Mouse (Mus musculus) gastrocnemius, postnatal 36 days (tissue): ENCODE measurements around the gene Polr1e. TPM values are rescaled to one million over a fixed set of nuclear protein-coding genes. Genes with fewer than 3 reads are reported as not detected.
"Not testable (repeated sequence)": the region's sequence is repeated elsewhere in the genome, so short reads cannot be mapped to it uniquely, and the experiment has no call there.

Source experiments
- DNase-seq, 2 experiments: peaks; one replicate each; pipeline ENCODE4 v3.0.0; 2022
- intact Hi-C: fragments of 180-260 bp; cut with DNase I; formaldehyde crosslinking; loops from one replicate; pipeline ENCODE4 v1.15.1; 2025
- long read RNA-seq, 2 experiments: library from polyadenylated mRNA; stranded (forward); transcript quantifications; one replicate each; pipeline ENCODE4 v2.0.0; 2021
- total RNA-seq, 2 experiments: library from RNA; stranded (reverse); gene quantifications; 2 replicates each; pipeline ENCODE4 v1.2.3; 2021

Polr1e gene
- 1 to 10 TPM; 3.9 to 4.2 TPM for total RNA-seq
- long read RNA-seq, experiment 1, transcript Polr1e-204 (12 exons, 2,986 nt) = major isoform, 5 of 6 reads
- long read RNA-seq, experiment 1, partial matches to known transcripts = 0 of 6 reads
- long read RNA-seq, experiment 1, other reads (novel, unspliced or antisense) = 1 of 6 reads
- long read RNA-seq, experiment 2, partial matches to known transcripts = 0 of 5 reads
- long read RNA-seq, experiment 2, other reads (novel, unspliced or antisense) = 1 of 5 reads

DNA sequence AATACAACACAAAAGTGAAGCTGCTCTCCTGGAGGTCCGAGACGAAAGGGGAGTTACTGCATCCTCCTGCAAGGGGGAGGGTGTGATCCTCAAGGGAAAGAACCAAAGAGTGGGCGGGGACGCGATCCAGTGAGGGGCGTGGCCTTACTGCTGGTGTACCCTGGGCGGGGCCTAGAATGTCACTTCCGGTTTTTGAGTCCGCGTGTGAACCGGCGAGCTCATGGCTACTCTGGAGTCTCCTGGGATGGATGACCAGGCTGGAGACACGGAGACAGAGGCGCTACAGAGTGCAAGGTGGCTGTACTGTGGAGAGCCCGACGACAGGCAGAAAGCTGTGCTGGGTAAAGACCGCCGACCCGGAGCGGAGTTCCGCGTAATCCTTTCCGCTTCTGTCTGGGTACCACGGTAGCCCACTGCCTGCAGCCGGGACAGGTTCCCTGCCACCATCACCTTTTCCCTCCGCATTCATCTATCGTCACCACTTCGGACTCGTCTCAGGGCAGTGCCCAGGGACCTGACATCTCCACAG is at the start of gene Polr1e:
TSS of gene Polr1e (plus strand) at position 132 of the 529 bp plus-strand sequence.
- DNase-seq = peak; percentile 86 to 89
- intact Hi-C loops = loop anchor here (5.0 to 10.0 kb wide), 3 partner anchors 79 to 956 kb away; no protein-coding TSS in a partner anchor

DNA sequence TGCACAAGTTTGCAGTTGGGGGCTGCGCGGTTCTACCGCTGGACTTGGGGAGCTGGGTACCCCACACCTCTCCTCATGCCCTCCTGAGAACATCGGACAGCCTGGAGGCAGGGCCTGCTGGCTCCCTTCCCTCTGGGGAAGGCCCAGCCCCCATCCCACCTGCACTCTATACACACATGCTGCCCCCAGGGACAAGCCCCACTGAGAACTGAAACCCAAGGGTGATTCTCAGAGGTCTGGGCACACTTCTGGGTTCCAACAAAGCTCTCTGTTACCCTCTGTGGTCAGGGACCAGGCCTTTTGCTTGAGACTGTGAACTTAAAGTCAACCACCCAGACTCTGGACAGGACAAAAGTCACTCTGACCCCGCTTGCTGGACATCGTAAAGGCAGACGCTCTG is 48.3 kb upstream of the Polr1e start:
- intact Hi-C loops = no loop called here
- no peak for DNase-seq

DNA sequence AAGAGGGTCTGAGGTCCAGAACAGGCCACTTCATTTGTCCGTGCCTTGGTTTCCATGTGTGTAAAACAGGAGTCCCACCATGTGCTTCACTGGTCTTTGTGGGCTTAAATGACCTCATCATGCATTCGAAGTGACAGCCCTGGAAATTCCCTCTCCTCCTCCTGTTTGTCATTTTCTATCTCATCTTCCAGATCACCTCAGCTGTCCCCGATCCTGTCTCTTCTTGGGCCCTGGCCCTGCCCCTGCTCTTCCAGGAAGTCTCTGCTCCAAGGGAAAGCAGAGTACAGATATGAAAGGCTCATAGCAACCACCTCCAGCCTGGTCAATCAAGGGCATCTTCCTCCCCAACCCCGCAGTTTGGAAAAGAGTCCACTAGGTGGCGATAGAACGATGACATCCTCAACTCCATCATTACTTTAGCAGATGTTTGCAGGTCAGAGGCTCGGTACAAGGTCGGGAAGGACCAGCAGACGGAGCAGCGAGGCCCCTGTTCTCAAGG is 47.7 kb upstream of the Polr1e start:
- peak in 1 of 2 experiments; percentile 24 for DNase-seq
- intact Hi-C loops = no loop called here

DNA sequence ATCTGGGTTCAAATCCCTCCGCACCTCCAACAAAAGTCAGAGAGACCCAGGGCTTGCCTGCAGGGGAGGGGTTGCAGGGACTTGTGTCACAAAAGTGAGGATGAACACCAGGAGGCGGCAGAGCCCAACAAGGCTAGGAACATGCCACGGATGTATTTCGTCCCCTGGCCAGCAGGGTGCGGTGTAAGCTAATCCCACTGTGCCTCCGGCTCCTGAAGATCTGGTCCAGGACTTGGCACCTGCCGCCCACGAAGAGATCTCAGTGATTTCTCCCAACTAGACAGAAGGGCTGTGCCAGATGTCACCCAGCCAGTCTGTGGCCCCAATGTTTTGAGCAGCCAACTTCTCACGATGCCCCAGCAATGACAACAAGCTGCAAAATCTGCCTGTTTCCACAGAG is 44.9 kb upstream of the Polr1e start:
- intact Hi-C loops = no loop called here
- peak; percentile 77 for DNase-seq

DNA sequence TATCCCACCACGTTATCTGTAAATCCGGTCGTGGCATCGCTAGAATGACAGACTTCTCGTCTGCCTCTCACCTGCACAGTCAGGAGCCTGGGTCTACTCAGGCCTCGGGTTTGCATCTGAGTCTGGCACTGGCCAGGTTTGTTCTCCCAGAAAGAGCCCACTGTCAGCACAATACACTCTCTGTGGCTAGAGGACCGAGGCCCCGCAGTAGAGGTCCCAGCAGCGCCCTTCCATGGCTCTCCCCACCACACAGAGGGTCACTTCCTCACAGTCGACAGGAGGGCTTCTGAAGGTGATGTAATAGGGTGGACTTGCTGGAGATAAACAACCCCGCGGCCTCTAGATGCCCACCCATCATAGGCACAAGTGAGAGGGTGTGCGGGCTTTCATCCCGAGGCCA is 44.5 kb upstream of the Polr1e start:
- intact Hi-C loops = loop anchor here (2.0 kb wide), 1 partner anchor 39 kb away; the partner anchor contains the start of gene Zbtb5
- no peak for DNase-seq

DNA sequence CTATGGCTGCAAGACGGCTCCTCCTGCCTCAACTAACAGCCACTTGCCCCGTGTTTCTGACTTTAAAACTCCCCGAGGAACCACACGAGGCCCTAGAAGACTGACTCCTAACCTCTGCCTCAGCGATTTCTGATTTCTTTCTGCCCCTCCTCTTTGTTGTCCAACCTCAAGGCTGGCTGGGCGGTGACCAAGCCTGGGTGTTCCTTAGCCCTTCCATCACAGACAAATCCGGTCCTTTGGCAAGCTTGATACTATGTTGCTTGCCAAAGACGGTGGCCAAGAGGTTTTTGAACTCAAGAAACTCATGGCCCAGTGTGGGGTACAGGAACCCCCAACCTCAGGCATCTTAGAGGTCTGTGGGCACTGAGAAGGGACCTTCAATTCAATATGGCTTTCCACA is 44.1 kb upstream of the Polr1e start:
- intact Hi-C loops = loop anchor here (2.0 kb wide), 1 partner anchor 38 kb away; the partner anchor contains the start of gene Zbtb5
- no peak for DNase-seq

DNA sequence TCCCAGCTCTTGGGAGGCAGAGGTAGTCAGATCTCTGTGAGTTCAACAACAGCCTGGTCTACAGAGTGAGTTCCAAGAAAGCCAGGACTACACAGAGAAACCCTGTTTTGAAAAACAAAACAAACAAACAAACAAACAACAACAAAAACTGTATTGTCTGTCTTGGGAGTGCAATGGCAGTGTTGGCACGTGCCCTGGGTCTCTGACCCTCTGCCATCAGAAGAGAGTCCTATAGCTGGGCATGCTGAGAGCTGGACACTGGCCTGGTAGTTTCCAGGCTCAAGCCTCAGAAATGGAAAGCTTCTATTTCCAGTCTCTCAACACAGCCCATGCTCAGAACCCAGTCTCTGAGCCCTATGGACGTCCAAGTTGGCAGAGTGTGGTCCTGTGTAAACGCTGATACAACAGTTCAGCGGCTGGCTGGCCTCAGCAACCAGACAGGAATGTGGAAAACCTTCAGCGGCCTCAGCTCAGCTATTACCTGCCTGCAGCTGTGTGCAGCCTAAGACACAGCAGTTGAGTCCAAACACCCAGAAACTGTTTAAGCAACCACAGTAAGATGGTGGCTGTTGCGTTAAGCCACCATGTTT is 42.3 kb upstream of the Polr1e start:
- intact Hi-C loops = no loop called here
- no peak for DNase-seq

DNA sequence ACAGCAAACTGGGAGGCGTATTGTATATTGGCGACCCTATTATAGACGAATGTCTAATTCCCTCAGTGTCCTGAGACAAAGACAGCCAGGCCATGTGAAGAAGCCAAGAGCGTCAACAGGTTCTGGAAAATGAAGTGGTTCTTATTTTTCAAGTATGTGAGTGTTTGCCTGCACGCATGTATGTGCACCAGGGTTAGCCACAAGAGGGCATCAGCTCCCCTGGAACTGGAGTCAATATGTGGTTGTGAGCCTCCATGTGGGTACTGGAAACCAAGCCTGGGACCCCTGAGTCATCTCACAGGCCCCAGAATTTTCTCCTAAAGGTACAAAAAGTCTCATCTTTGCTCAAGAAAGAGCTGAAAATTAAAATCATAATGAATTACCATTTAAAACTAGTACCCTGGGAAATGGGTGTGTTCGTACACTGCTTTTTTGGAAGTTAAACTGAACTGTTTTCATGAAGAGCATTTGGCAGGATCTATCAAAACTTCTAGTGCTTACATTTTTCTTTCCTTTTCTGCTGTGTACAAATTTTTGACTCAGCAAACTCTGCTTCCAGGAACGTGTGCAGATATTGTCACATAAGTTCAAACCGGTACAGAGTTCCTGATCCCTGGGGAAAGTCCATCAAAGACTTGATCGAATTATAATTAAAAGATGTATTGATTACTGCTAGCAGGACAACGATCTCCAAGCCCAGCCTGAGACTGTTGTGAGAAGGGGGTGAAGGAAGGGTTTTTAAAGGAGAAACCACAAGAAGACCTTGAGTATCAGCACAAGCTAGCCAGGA is 41.3 kb upstream of the Polr1e start:
- no peak for DNase-seq
- intact Hi-C loops = no loop called here

DNA sequence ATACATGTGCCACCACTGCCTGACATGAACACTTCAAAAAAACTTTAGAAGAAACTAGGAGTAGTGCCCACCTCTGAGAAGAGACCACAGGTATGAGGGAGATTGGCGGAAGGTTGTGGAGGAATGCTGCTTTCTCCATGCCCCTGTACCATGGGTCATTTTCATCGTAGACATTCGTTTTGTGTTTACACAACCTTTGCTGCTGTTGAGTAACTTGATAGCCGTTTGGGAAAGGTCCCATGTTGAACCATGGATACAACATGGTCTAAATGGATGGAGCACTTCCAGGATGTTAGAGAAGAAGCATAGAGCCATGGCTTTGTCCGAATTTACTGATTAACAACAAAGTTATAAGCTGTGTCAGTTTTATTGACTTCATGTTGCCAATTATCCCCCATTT is 40.2 kb upstream of the Polr1e start:
- intact Hi-C loops = no loop called here

DNA sequence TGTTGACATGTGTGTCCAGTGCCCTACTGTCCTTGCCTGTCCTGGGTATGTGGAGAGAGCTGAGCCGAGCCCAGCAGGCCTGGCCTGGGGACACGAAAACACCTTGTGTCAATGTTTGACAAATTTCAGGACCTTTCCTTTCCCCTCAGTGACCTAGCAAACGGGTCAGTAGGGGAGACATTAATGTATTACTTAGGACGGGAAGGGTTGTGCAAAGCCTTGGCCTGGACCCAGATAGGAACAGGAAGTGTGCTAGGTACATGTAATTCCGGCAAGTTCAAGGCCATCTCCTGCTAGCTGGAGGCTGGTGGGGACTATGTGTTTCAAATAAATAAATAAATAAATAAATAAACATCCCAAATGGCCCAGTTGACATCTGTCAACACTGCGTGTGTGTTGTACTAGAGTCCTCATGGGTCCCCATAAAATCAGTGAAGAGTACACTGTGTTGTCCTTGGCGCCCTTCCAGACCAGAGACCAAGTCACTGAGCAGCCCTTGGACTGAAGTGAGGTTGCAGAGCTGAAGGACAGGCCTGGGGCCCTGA is 38.5 kb upstream of the Polr1e start:
- intact Hi-C loops = no loop called here

More for the DNA sequence above, 40.2 kb upstream of the Polr1e start:
- no peak for DNase-seq

DNA sequence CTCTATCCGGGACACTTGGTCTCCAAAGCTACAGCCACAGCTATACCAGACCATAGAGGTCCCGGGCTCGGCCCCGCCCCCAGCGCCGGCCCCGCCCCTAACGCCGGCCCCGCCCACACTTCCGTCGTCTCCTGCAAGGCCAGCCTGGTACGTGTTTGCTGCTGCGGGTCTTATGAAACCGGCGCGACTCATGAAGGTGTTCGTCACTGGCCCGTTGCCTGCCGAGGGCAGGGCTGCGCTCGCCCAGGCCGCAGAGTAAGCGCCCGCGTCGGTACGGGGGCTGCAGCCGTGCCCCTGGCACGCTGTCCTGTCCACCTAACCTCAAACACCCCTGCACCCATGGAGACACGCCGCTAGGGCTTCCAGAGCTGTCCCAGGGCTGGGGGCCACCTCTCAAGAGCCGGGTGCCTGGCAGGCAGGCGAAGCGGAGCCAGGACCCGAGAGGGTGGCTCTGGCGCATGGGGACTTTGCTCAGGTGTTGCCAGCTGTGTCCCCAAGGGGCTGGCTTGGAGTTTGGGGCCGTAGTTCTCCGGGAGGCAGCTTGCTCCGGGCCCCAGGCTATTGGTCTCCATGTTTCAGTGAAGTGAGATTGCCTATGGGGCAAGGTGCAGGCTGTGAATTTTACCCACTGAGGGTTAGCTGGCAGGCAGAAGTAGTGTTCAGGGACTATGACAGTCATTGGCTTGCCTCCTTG is 37.0 kb upstream of the Polr1e start, which contains the start of gene Grhpr:
TSS of gene Grhpr (plus strand) at position 116 of the 694 bp plus-strand sequence.
- intact Hi-C loops = no loop called here
- DNase-seq = peak; percentile 72 to 78

More for the DNA sequence above, 38.5 kb upstream of the Polr1e start:
- DNase-seq = no peak

DNA sequence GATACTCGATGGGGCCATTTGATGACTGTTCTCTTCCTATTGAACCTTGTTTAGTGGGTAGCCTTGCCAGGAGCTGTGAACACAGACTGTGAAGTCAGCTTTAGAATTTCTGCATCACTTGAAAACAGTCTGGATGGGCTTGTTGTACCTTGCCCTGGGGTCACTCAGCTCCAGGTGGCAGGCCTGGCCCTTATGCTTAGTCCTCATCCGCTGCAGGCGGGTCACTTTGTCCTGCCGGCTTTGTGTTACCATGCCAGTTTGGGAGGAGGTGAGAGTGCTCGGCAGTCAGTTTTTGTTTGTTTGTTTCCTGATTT is 36.5 kb upstream of the Polr1e start:
- intact Hi-C loops = no loop called here
- no peak for DNase-seq

DNA sequence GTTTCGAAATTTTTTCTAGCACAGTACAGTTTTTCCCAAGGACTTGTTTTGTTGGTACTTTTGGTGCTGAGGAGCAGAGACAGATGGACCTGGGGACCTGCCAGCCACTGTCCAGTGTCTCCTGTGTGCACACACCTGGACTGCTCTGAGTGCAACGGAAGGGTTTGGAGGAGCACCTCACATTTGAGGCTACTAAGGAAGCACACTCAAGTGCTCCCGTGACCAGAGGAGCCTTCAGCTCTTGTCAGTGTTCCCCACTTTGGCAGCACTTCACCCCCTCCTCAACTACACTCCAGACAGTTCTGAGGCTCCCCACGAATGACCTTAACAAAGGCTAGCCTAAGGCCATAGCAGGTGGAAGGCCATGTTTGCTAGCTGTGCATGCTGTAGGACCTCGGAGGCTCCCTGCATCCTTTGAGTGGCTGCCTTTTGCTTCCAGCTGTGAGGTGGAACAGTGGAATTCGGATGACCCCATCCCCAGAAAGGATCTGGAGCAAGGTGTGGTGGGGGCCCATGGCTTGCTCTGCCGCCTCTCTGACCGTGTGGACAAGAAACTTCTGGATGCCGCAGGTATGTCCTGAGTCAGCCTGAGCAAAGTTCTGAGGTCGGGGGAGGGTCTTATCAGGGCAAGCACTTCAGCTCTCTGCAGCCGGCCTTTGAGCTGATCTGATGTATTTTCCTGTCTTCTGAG is 35.8 kb upstream of the Polr1e start:
- intact Hi-C loops = no loop called here
- DNase-seq = no peak

DNA sequence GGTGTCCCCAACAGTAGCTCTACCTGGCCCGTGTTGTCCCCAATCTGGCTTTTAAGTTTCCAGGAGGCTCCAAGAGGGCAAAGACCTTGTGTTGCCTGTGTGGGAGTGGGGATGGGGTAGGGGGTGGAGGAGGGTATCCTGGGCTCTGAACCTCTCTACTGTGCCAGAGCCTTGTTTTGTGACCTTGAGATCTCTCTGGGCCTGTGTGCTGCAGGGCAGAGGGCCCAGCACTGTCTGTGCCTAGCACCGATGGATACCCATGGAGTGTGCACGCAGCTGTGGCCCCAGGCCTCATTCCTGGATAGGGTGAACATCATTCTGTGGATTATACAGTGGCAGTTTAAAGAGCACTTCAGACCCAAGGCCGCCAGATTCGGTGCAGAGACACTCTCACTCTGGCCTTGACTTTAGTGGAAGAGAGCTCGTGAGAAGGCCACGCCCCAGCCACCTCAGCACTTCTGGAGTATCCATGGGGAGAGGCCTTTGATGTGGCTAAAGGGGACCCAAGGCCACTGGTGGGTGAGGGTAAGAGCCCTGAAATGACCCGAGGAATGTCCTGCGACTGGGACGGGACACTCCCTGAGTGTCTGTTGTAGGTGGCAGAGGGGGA is 35.1 kb upstream of the Polr1e start:
- intact Hi-C loops = no loop called here
- no peak for DNase-seq

DNA sequence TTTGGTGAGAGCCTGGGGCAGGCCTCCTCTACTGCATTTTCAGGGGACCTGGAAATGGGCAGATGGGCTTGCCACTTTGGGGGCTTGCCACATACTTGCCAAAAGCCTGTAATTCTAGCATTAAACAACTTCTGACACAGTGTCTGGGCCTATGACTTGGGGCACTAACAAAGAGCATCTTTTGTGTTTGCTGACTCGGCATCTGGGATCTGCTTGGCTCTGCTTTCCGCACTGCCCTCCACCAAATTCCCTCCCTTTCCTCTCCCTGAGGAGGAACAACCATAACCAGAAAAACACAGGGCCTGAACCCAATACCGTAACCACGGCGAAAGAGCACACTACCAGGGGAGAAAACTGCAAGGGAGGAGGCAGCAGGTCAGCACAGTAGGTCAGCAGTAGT is 27.8 kb upstream of the Polr1e start:
- intact Hi-C loops = no loop called here
- no peak for DNase-seq

DNA sequence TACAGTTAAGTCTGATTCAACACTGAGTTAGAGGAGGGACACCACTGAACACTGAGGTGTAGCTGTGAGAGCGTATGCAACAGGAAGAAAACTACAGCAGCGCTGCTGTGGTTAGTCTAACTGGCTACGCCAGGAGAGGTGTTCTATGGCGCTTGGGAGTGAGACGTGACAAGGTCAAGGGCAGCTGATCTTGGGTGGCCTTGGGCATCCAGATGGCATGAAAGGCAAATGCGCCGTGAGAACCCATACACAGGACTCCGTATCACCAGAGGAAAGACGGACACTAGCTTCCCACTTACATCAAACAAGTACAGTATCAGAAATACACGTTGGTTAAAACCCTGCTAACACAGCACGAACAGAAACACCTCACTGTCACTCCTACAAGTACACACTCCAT is 26.1 kb upstream of the Polr1e start:
- DNase-seq, intact Hi-C loops: not testable (repeated sequence)

DNA sequence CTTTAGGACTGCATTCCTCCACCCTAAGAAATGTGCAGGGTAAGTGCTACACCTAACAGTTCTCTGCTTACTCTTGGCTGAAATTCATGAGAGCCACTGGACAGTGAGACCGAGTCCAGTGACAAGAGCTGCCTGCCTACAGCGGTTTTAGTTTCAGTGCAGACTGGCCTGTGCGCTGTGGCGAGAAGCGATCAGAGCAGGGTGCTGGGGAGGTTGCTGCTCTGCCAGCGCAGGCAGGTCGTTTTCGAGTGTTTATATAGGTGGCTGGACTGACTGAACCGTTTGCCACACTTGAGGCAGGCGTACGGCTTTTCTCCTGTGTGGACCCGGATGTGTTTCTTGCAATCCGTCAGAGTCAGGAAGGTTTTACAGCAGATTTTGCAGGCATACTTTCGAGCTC is 25.2 kb upstream of the Polr1e start:
- DNase-seq, intact Hi-C loops: not testable (repeated sequence)

DNA sequence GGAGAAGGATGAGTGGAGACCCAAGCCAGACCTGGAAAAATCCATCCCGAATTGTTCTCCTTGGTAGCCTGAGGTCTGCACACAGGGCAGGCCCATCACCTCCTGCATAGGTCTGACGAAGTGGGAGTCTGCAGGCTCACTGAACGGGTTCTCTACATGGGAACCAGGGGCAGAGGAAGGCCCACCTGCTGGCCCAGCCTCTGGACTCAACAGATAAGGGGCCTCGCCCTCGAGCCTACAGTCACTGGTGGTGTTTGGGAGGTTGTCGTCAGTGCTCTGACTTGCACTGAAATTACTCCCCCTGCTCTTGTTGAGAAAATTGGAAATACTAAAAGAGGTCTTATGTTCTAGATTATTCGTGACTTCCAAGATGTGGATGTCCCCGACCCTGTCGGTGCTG is 24.5 kb upstream of the Polr1e start:
- DNase-seq = no peak
- intact Hi-C loops = no loop called here

DNA sequence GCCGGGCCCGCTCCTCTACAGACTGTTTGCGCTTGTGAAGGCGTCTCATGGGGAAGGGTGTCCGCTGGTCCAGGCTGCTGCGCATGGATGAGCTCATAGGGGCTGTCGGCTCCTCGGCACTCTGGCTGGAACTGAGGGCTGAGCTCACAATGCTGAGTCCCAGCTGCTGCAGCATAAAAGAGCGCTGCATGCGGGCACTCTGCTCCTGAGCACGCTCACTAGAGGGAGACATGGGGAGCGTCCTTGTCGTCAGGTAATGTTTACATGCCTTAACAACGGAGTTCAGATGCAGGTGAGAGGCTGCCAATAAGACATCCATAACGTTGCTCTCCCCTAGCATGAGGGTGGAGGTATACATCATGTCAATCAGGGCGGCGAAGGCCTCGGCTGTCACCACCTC is 23.6 kb upstream of the Polr1e start:
- intact Hi-C loops = no loop called here
- DNase-seq = no peak
